Mouse (Mus musculus) CH12.LX (cell line): ENCODE data around the gene Abcb8. TPM values are rescaled to one million over a fixed set of nuclear protein-coding genes. Genes with fewer than 3 reads are reported as not detected.

Experiments
- polyA plus RNA-seq: library from polyadenylated mRNA; unstranded; fragments of >175 nt; gene quantifications from 2 replicates; pipeline ENCODE4 v1.2.1, GENCODE M21; 2012; ENCODE audit warnings: low read depth; ENCODE audit not compliant: insufficient read length
- total RNA-seq, 2 experiments: library from RNA; depleted of rRNA; stranded (reverse); fragments of 300-350 nt in 1 of 2; fragments of >200 nt in 1 of 2; gene quantifications; 2 replicates each; pipeline ENCODE4 v1.2.3; 2012 to 2014

Gene Abcb8
- total and polyA plus RNA-seq, 3 experiments = 31.0 to 58.7 (median 45.4) TPM

Other genes with a start within 250 kb of the Abcb8 start
- 12.0 and 15.7 TPM in 2 replicates for gene Nupl2, start 228.7 kb upstream of the Abcb8 start, total RNA-seq (2012; rRNA removed)
- 33.4 and 33.9 TPM in 2 replicates for gene Nupl2, start 228.7 kb upstream of the Abcb8 start, total RNA-seq (2014; rRNA removed)
- gene Nupl2, start 228.7 kb upstream of the Abcb8 start, polyA plus RNA-seq = 24.8 and 28.9 TPM in 2 replicates
- 1.7 and 2.8 TPM in 2 replicates for gene Kcnh2, start 42.1 kb upstream of the Abcb8 start, total RNA-seq (2012; rRNA removed)
- gene Kcnh2, start 42.1 kb upstream of the Abcb8 start, total RNA-seq (2014; rRNA removed) = 0.20 and 0.30 TPM in 2 replicates
- 0.59 and 0.95 TPM in 2 replicates for gene Kcnh2, start 42.1 kb upstream of the Abcb8 start, polyA plus RNA-seq
- gene Nos3, start 28.9 kb upstream of the Abcb8 start, total RNA-seq (2012; rRNA removed) = 0.30 and 0.34 TPM in 2 replicates
- 0.22 and 0.36 TPM in 2 replicates for gene Nos3, start 28.9 kb upstream of the Abcb8 start, total RNA-seq (2014; rRNA removed)
- gene Nos3, start 28.9 kb upstream of the Abcb8 start, polyA plus RNA-seq = 0.31 and 0.37 TPM in 2 replicates
- gene Atg9b, start 1.5 kb upstream of the Abcb8 start, total RNA-seq (2012; rRNA removed) = 0.46 and 0.81 TPM in 2 replicates
- gene Atg9b, start 1.5 kb upstream of the Abcb8 start, total RNA-seq (2014; rRNA removed) = 0.68 and 0.86 TPM in 2 replicates
- gene Atg9b, start 1.5 kb upstream of the Abcb8 start, polyA plus RNA-seq = 1.1 and 1.3 TPM in 2 replicates
- gene Asic3, start 19.7 kb downstream of the Abcb8 start, total RNA-seq (2012; rRNA removed) = 0.25 TPM in 1 of 2 replicates, not detected in the other
- not detected in 2 replicates for gene Asic3, start 19.7 kb downstream of the Abcb8 start, total RNA-seq (2014; rRNA removed)
- gene Asic3, start 19.7 kb downstream of the Abcb8 start, polyA plus RNA-seq = 1.1 and 1.3 TPM in 2 replicates
- gene Cdk5, start 29.9 kb downstream of the Abcb8 start, total RNA-seq (2012; rRNA removed) = 10.4 and 12.1 TPM in 2 replicates
- 7.4 and 9.2 TPM in 2 replicates for gene Cdk5, start 29.9 kb downstream of the Abcb8 start, total RNA-seq (2014; rRNA removed)
- 25.1 and 26.6 TPM in 2 replicates for gene Cdk5, start 29.9 kb downstream of the Abcb8 start, polyA plus RNA-seq
- 17.2 and 18.6 TPM in 2 replicates for gene Slc4a2, start 30.2 kb downstream of the Abcb8 start, total RNA-seq (2012; rRNA removed)
- 12.7 and 12.9 TPM in 2 replicates for gene Slc4a2, start 30.2 kb downstream of the Abcb8 start, total RNA-seq (2014; rRNA removed)
- gene Slc4a2, start 30.2 kb downstream of the Abcb8 start, polyA plus RNA-seq = 27.2 and 27.3 TPM in 2 replicates
- gene Fastk, start 51.6 kb downstream of the Abcb8 start, total RNA-seq (2012; rRNA removed) = 61.2 and 61.4 TPM in 2 replicates
- gene Fastk, start 51.6 kb downstream of the Abcb8 start, total RNA-seq (2014; rRNA removed) = 41.8 and 44.8 TPM in 2 replicates
- gene Fastk, start 51.6 kb downstream of the Abcb8 start, polyA plus RNA-seq = 88.0 and 88.1 TPM in 2 replicates
- gene Tmub1, start 54.2 kb downstream of the Abcb8 start, total RNA-seq (2012; rRNA removed) = 9.6 and 13.1 TPM in 2 replicates
- gene Tmub1, start 54.2 kb downstream of the Abcb8 start, total RNA-seq (2014; rRNA removed) = 6.1 and 7.6 TPM in 2 replicates
- gene Tmub1, start 54.2 kb downstream of the Abcb8 start, polyA plus RNA-seq = 8.6 and 11.2 TPM in 2 replicates
- gene Agap3, start 58.5 kb downstream of the Abcb8 start, total RNA-seq (2012; rRNA removed) = 43.5 and 46.3 TPM in 2 replicates
- gene Agap3, start 58.5 kb downstream of the Abcb8 start, total RNA-seq (2014; rRNA removed) = 12.8 and 15.4 TPM in 2 replicates
- 37.9 and 38.0 TPM in 2 replicates for gene Agap3, start 58.5 kb downstream of the Abcb8 start, polyA plus RNA-seq
- 0.04 and 0.08 TPM in 2 replicates for gene Gbx1, start 133.5 kb downstream of the Abcb8 start, total RNA-seq (2012; rRNA removed)
- gene Gbx1, start 133.5 kb downstream of the Abcb8 start, total RNA-seq (2014; rRNA removed) = not detected in 2 replicates
- 0.07 and 0.13 TPM in 2 replicates for gene Gbx1, start 133.5 kb downstream of the Abcb8 start, polyA plus RNA-seq
- gene Asb10, start 147.3 kb downstream of the Abcb8 start, total RNA-seq (2012; rRNA removed) = not detected in 2 replicates
- not detected in 2 replicates for gene Asb10, start 147.3 kb downstream of the Abcb8 start, total RNA-seq (2014; rRNA removed)
- not detected in 2 replicates for gene Asb10, start 147.3 kb downstream of the Abcb8 start, polyA plus RNA-seq
- not detected in 2 replicates for gene 4931409K22Rik, start 163.1 kb downstream of the Abcb8 start, total RNA-seq (2012; rRNA removed)
- gene 4931409K22Rik, start 163.1 kb downstream of the Abcb8 start, total RNA-seq (2014; rRNA removed) = not detected in 2 replicates
- gene 4931409K22Rik, start 163.1 kb downstream of the Abcb8 start, polyA plus RNA-seq = not detected in 2 replicates
- 118 and 152 TPM in 2 replicates for gene Abcf2, start 183.8 kb downstream of the Abcb8 start, total RNA-seq (2012; rRNA removed)
- 162 and 169 TPM in 2 replicates for gene Abcf2, start 183.8 kb downstream of the Abcb8 start, total RNA-seq (2014; rRNA removed)
- 160 and 162 TPM in 2 replicates for gene Abcf2, start 183.8 kb downstream of the Abcb8 start, polyA plus RNA-seq
- gene Chpf2, start 193.1 kb downstream of the Abcb8 start, total RNA-seq (2012; rRNA removed) = 20.4 and 25.5 TPM in 2 replicates
- gene Chpf2, start 193.1 kb downstream of the Abcb8 start, total RNA-seq (2014; rRNA removed) = 11.2 and 11.9 TPM in 2 replicates
- gene Chpf2, start 193.1 kb downstream of the Abcb8 start, polyA plus RNA-seq = 22.8 and 26.9 TPM in 2 replicates
- gene Smarcd3, start 230.7 kb downstream of the Abcb8 start, total RNA-seq (2012; rRNA removed) = 1.3 and 1.5 TPM in 2 replicates
- gene Smarcd3, start 230.7 kb downstream of the Abcb8 start, total RNA-seq (2014; rRNA removed) = not detected in 2 replicates
- 2.2 and 2.8 TPM in 2 replicates for gene Smarcd3, start 230.7 kb downstream of the Abcb8 start, polyA plus RNA-seq